Mouse (Mus musculus) ES-CJ7 (cell line): ENCODE data around the gene Qrfp.

Experiments used
- DNase-seq: peaks from one replicate; pipeline ENCODE4 v3.0.0; 2011; ENCODE audit warnings: low read depth, low spot score

Qrfp gene

GRCm38 (mm10) chr2:31770781-31771441 is 39.5 kb downstream of the Qrfp start:
- DNase-seq: peak; percentile 51

- DNase-seq: no peak
Observed at GRCm38 (mm10) chr2:31769631-31770111, 40.7 kb downstream of the Qrfp start.

GRCm38 (mm10) chr2:31769115-31769514 is 41.3 kb downstream of the Qrfp start:
- DNase-seq: no peak

- no peak for DNase-seq
Observed at GRCm38 (mm10) chr2:31767815-31768214, 42.6 kb downstream of the Qrfp start.

GRCm38 (mm10) chr2:31767104-31767503 is 43.3 kb downstream of the Qrfp start:
- no peak for DNase-seq

GRCm38 (mm10) chr2:31763271-31763670 is 47.1 kb downstream of the Qrfp start:
- no peak for DNase-seq

GRCm38 (mm10) chr2:31762853-31763252 is 47.5 kb downstream of the Qrfp start:
- peak; percentile 95 for DNase-seq

GRCm38 (mm10) chr2:31762155-31762554 is 48.2 kb downstream of the Qrfp start:
- no peak for DNase-seq

- no peak for DNase-seq
Observed at GRCm38 (mm10) chr2:31761585-31761984, 48.8 kb downstream of the Qrfp start.

GRCm38 (mm10) chr2:31761115-31761531 is 49.3 kb downstream of the Qrfp start:
- no peak for DNase-seq

GRCm38 (mm10) chr2:31760486-31760885 is 49.9 kb downstream of the Qrfp start:
- DNase-seq: no peak

- peak; percentile 85 for DNase-seq
Observed at GRCm38 (mm10) chr2:31759751-31760460, 50.5 kb downstream of the Qrfp start.

GRCm38 (mm10) chr2:31758966-31759365 is 51.4 kb downstream of the Qrfp start:
- DNase-seq: peak; percentile 67

- DNase-seq: no peak
Observed at GRCm38 (mm10) chr2:31757472-31757871, 52.9 kb downstream of the Qrfp start.
